Mouse (Mus musculus): ENCODE results near the gene Gnao1.

Gnao1 gene

DNA sequence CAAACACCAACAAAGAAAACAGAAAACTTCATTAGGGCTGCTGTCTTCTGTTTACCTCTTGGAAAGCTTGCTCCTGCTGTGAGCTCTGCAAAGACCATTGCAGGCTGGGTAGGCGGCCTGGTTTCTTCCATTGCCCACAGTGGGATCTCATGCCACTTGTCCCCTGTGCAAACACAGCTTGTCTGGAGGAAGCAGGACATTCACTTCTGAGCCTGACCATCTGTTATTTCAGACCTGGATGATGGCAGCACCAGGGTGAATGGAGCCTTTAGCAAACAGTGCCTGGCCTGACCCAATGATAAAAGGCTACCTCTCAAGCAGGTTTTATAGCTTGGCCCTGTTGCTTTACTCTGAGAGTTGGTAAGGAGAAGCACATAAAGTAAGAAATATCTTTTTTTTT is 35.4 kb downstream of the Gnao1 start:
- DNase-seq: no peak

GRCm38 (mm10) chr8:93852087-93852645 is 42.4 kb downstream of the Gnao1 start:
- no peak for DNase-seq

GRCm38 (mm10) chr8:93852851-93853461 is 43.2 kb downstream of the Gnao1 start:
- no peak for DNase-seq

- DNase-seq: no peak
Observed at GRCm38 (mm10) chr8:93854676-93855075, 44.9 kb downstream of the Gnao1 start.

- DNase-seq: no peak
Observed at GRCm38 (mm10) chr8:93855272-93855671, 45.5 kb downstream of the Gnao1 start.

GRCm38 (mm10) chr8:93857144-93857543 is 47.4 kb downstream of the Gnao1 start:
- no peak for DNase-seq

- no peak for DNase-seq
Observed at GRCm38 (mm10) chr8:93858286-93858685, 48.5 kb downstream of the Gnao1 start.

DNA sequence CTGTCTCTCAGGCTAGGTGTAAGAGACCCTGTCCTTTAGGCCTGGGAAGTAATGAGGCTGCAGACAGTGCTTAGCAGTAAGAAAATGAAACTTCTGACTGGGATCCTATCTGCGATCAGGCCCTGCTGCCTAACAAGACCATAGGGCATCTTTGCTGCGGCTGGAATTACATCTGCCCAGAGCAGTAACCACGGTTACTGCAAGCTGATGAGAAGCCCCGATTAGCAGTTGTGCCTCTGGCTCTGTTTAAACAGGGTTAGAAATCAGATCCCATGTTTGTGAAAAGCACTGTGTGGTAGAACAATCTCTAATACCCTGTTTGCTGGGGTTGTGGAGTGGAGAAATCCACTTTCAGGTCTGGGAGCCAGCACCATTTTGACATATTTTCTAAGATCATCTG is 50.3 kb downstream of the Gnao1 start:
- DNase-seq: no peak

DNA sequence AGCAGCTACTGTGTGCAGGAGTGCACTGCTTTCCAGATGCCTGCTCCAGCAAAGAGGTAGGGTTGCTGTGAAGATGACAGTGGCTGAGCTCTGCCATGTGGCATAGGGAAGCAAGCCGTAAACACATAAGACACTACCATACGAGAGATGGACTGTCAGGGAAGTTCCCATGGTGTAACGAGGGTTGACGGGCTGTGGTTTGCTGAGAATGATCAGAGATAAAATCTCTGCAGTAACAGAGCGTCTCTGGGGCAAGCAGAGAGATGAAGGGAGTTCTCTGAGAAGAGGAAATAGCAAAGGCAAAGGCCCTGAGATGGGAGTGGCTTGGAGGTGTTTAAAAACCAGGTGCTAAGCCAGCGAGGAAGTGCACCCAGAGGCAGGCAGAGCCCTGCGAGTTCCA is 54.3 kb downstream of the Gnao1 start:
- DNase-seq: no peak

- DNase-seq: no peak
Observed at GRCm38 (mm10) chr8:93866271-93866670, 56.5 kb downstream of the Gnao1 start.

GRCm38 (mm10) chr8:93868486-93869221 is 58.9 kb downstream of the Gnao1 start:
- DNase-seq: no peak

GRCm38 (mm10) chr8:93871275-93871674 is 61.5 kb downstream of the Gnao1 start:
- DNase-seq: no peak

DNA sequence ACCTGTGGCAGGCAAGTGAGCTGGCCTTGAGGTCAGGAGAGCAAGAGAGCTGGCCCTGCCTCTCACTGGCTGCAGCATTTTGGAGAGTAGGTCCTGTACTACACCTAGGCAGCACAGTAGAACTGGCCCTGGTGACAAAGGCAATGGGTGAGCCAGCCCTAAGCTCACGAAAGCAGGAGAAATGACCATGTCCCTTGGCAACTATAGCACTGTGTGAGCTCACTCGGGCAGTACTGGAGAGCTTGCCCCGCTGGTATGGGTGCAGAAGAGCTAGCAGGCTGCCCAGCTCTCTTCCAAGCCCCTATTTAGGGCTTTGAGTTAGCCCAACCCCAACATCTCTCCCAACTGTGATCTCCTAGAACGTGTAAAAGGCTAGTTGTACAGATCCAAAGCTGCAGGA is 68.6 kb downstream of the Gnao1 start:
- no peak for DNase-seq

DNA sequence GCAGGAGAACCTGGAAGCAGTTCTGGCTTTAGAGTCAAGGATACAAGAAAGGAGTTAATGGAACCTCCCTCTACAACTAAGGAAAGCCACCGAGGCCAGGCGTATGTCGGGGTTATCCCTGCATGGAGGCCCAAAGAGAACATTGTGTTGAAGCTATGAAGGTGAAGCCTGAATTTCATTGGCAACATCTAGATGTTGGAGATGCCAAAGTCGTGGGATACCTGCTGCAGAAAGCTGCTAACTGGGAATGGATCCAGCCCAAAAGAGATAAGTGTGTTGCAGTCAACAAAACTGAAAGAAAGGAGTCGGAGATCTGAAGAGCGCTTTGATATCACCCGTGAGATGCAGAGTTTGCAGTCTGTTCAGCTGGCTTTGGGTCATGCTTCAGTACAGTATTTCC is 70.2 kb downstream of the Gnao1 start:
- no peak for DNase-seq

GRCm38 (mm10) chr8:93881381-93881780 is 71.6 kb downstream of the Gnao1 start:
- DNase-seq: no peak

GRCm38 (mm10) chr8:93883241-93883640 is 73.5 kb downstream of the Gnao1 start:
- DNase-seq: no peak

- DNase-seq: no peak
Observed at GRCm38 (mm10) chr8:93883771-93884170, 74.0 kb downstream of the Gnao1 start.

- DNase-seq: no peak
Observed at GRCm38 (mm10) chr8:93884316-93884715, 74.5 kb downstream of the Gnao1 start.

DNA sequence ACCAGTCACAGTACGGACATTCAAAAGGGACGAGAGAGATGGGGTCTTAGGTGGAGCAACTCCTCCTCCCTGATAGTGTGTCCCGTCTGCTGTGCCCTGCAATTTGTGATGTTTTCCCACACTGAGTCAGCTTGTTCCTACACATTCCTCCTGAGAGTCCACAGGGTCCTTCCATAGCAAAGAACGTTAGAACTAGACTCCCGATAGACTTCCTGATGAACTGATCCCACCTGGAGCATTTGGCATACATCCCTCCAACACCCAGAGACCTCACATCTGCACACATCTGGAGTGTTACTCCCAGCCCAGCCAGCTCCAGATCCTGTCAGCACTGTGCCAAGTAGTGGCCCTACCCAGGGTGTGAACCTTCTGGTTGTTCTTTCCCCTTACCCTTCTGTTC is 76.4 kb downstream of the Gnao1 start:
- DNase-seq: no peak

GRCm38 (mm10) chr8:93888150-93888676 is 78.4 kb downstream of the Gnao1 start:
- no peak for DNase-seq

DNA sequence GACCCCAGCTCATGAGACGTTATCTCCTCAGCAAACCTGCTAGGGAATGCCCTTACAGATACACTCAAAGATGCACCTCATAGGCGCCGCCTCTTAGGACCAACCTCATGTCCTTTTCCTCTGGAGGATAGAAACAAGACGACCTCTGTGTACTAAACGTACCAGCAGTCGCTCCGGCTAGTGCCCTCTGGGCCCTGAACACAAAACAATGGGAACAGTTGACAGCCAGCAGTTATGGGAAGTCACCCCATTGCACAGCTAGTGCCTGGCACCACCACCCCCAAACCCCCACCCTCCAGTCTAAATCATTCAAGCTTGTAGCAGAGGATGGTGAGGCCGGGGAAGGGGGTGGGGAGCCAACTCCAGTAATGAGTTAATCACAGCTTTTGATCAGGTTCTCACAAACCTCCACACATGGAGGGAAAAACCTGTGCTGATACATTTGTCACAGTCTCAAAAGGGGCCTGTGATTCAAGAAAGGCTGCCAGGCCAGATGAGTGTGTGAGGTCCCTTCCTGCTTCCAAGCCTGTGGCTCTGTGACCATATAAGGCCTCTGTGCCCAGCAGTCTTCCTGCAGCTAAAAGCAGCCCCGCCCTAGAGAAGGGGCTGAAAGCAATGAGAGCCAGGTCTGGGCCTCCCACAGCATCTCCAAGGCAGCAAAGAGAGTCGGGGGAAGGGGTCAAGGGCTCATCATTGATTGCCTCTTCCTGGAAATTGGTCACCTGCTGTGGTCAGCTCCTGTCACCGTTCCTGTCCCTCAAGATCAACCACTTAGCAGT is 79.1 kb downstream of the Gnao1 start:
- DNase-seq: no peak

GRCm38 (mm10) chr8:93893556-93893955 is 83.8 kb downstream of the Gnao1 start:
- DNase-seq: no peak

DNA sequence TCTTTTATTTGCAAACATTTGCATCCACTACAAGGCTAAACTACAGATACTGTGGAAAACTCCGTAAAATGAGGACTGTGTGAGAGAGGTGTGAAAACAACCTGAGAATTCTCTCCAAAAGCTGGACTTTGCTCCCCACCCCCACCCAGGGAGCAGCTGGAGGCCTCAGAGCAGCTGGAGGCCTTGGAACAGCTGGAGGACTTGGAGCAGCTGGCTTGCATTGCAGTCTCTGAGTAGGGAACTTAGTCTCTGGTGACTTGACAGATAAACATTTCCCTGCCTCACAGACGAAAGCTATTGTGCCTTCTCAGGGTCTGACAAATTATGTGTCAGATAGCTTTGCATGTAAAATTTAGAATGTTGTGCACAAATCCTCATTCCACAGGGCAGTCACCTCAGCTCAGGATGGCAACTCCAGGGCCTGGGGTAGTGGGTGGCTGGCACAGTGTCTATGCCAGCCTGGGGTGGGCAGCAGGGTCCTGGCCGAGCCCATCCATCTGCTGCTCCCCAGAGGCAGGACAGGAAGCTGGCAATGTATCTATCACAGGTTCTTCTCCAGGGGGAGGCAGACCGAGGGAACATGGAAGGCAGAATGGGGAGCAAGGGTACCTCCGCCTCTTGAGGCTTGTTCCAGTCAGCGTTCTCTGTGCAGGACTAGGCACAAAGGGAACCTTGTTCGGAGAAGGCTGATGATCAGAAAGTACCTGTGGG is 87.2 kb downstream of the Gnao1 start:
- DNase-seq: no peak

Data from liver (tissue).